Mouse (Mus musculus) thymus, postnatal 10 days (tissue): ENCODE results near the gene C4bp.
"Not testable (repeated sequence)": the region's sequence is repeated elsewhere in the genome, so short reads cannot be mapped to it uniquely, and the experiment has no call there.

Experiments used
- DNase-seq, 2 experiments: peaks; one replicate each; pipeline ENCODE4 v3.0.0; 2021; ENCODE audit warnings: low spot score in 2 of 2

Gene C4bp

GRCm38 (mm10) chr1:130661454-130661853 lies at the start of gene C4bp:
Gene C4bp, minus strand, starts transcription at chr1:130661632.
- DNase-seq: no peak

DNA sequence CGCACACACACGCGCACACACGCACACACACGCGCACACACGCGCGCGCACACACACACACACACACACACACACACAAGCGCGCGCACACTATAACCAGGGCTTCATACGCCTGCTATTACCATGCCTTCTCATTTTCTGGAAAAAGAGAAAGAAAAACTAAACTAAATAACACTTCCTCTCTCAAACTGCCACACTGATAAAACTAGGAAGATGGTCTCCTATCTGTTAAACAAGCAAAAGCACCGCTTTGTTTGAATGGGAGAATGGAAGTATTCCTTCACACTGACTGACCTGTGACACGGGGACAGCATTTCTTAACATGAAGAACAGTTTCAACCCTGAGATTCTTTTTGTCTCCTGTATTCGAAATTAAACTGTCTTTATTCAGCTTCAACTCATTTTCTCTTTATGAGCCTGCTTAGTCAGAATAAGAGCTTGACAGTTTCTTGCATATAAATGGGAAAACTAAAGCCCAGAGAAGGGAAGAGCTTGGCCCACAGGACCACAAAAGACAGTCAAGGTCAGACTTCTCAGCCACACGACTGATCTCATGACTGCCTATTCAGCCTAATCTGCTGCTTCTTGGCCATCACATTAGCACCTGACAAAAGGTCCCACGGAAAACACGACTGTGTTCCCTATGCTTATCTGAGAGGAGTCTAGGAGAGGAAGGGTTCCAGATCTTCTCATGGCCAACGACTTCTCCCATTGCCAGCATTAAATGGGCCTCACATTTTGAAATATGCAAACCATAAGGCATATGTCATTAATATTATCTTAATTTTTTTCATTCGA lies 49.0 kb upstream of the C4bp start:
- no peak for DNase-seq

DNA sequence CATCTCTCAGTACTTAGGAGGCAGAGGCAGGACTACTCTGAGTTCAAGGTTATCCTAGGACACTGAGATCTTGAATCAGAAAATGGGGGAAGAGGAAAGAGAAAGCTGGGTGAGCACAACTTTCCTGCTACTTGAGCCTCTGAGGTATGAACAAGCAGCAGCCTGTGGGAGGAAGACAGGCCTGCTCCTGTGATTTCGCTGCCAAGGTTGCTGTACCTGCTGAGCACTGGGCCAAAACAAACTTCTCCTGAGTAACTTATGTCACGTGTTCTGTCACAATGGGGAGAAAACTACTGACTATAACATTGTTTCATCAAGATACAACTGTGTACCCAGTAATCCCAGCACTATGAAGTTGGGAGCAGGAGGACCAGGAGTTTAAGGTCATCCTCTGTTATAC lies 42.2 kb upstream of the C4bp start:
- no peak for DNase-seq

- DNase-seq: no peak
Observed at GRCm38 (mm10) chr1:130701976-130702375, 40.5 kb upstream of the C4bp start.

GRCm38 (mm10) chr1:130699937-130700633 lies 38.7 kb upstream of the C4bp start:
- DNase-seq: peak in 1 of 2 experiments; percentile 24

GRCm38 (mm10) chr1:130698601-130699000 lies 37.2 kb upstream of the C4bp start:
- DNase-seq: no peak

GRCm38 (mm10) chr1:130683905-130684304 lies 22.5 kb upstream of the C4bp start:
- no peak for DNase-seq

- DNase-seq: no peak
Observed at GRCm38 (mm10) chr1:130681656-130682413, 20.4 kb upstream of the C4bp start.

GRCm38 (mm10) chr1:130681075-130681474 lies 19.6 kb upstream of the C4bp start:
- DNase-seq: no peak

DNA sequence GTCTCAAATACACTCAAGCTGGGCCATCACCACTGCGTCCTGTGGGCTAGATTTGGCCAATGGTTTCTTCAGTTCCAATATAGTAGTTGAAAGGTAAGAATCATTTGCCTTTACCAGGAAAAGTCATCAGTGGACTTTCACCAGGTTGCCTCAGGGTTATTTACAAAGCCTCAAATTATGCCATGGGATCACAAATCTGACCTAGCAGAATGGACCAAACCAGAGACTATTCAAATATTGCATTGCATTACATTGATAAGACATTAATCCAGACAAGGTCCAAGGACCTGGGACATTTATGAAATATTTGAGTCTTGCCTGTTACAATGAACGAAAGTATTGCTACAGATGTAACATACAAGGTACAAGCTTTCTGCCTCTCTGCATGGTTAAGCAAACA lies 17.1 kb upstream of the C4bp start:
- DNase-seq: no peak

- not testable (repeated sequence) for DNase-seq
Observed at GRCm38 (mm10) chr1:130663576-130663975, 2.1 kb upstream of the C4bp start.

GRCm38 (mm10) chr1:130659641-130660040 lies 1.8 kb downstream of the C4bp start:
- DNase-seq: not testable (repeated sequence)

- DNase-seq: no peak
Observed at GRCm38 (mm10) chr1:130644103-130644502, 17.3 kb downstream of the C4bp start.

DNA sequence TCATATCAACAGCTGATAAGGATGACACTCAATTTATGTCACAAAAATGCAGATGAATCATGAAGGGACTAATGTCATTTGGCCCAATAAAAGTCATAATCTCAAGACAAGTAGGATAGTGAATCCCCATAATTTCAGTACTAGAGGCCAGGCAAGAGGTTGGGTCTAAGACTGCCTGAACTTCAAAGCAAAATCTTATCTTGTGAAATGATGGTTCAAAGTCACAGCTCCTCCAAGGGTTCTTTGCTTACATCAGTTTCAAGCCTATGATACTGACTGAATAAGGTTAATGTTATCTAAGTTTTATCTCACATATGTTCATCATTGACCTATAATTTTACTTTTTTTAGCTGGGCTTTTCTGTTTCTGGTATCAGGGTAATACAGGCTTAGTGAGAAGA lies 20.5 kb downstream of the C4bp start:
- no peak for DNase-seq

DNA sequence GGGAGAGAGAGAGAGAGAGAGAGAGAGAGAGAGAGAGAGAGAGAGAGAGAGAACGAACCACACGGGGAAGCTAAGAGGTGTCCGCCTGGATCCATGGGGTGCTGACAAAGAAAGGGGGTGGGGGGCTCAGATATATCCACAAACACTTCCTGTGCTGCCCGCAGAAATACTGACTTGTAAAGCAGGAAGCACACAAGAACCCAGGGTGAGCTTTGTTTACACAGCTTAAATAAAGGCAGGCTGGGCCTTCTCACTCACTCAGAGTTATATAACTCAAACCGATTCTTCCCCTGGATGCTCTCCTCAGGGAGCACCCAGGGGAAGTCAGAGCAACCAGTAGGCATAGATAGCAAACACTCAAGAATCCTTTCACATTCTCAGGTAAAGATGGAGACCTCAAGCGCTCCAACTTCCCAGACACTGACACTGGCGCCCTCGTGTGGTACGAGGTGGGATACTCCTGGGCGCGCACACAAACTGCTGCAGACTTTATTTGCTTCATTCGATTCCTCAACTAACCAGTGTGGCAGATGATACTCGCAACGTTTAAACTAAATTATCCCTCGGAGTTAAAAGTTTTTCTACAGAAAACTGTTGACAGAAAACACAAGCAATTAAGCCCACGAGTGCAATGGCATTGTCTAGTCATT lies 27.5 kb downstream of the C4bp start:
- peak; percentile 75 to 89 for DNase-seq

GRCm38 (mm10) chr1:130633316-130633715 lies 28.1 kb downstream of the C4bp start:
- DNase-seq: peak; percentile 33 to 44

DNA sequence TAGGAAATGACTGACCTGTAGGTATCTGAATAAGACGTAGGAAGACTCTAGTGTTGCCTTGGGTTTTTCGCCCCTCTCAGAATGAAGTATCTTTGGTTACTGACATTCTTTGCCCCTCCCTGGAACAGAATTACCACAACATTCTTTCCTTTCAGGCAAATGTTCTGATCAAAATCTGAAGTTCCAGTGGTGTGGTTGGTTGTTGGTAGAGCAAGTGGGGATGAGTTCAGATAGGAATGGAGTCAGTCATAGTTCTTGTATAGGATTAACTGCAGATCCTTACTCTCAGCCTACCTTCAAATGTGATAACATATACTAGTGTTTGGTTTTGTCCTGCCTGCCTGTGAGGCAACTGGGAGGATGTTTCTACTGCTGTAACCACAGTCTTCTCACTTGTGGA lies 31.9 kb downstream of the C4bp start, which contains the start of gene Zp3r:
Zp3r (minus strand) TSS at position 101 of the 400 bp plus-strand sequence.
- no peak for DNase-seq

DNA sequence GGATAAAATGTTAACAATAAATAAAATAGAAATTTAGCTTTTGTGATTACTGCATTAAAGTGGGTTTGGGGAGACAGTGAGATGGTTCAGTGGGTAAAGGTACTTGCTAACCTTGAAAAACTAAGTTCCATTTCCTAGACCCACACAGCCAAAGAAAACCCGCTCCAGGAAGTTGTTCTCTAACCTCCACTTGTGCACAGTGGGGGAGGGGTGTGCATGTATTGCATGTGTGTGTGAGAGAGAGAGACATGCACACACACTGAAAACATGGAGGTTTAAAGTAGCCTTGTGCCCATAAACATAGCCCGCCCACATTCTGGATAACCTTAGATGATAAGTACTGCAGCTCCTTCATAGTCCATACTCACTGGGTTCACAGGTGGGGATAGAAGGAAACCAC lies 65.1 kb downstream of the C4bp start:
- peak; percentile 20 to 30 for DNase-seq

DNA sequence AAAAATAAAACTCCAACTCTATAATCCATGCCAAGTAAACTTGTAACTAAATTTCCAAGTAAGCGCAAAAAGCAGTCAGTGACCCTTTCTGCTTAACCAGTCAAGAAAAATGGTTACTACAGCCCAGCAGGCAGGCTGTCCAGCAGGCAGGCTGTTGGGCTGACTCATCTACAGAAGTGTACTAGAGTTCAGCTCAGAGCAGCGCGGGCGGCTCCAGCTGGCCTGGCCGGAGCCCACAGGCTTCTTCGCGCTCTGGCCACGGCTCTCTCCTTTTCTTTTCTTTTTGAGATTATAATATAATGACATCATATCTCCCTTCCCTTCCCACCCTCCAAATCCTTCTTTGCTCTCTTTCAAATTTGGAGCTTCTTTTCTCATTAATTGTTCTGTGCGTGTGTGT lies 72.8 kb downstream of the C4bp start:
- DNase-seq: no peak
